Mouse (Mus musculus): ENCODE measurements at regions not wholly inside any gene's neighbourhood (a gene's known extent, or its start where the extent isn't known, plus 50 kb on each side); places are given as distances from the start of the nearest gene placed in this dataset.

DNA sequence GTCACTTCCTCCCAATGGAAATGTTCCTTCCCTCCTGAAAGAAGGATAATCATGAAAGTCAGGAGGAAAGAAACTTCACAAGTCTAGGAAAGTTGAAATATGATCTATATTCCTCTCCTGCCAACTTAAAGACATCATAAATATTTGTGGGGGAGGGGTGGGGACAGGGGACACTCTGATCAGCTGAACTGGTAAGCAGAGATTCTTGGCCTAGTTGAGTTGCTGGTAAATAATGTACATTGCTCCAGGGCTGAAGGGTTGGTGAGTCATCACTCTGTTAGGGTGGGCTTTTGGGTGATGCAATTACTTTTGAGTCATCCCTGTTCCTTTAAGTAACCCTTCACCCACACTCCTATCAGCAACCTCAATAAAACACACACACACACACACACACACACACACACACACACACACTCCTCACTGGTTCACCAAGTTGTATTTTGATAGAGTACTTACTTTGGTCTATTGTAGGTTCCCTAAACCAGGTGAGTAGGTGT is 56.0 kb downstream of the Ccdc71l start:
- TF ChIP-seq CTCF (IDR thresholded peaks at IDR 0.05; ENCODE audit: borderline replicate concordance, insufficient read depth, low read length) = no peak
- TF ChIP-seq POLR2A (IDR thresholded peaks at IDR 0.05; ENCODE audit: low read depth, low read length) = no peak
